Mouse (Mus musculus): ENCODE data around the gene Myh6. TPM values are rescaled to one million over a fixed set of nuclear protein-coding genes. Genes with fewer than 3 reads are reported as not detected.

Myh6 gene
- polyA plus RNA-seq, 1 experiment from 2014 or later, result 0.69 TPM

GRCm38 (mm10) chr14:54941024-54941978 is 25.4 kb downstream of the Myh6 start:
- H3K9me3 ChIP-seq (replicated peaks), result no peaks in the 10 kb centered on the region
- no peak for ATAC-seq (ENCODE audit: insufficient read depth)
- peaks cover 8% of the 10 kb centered on the region; the same call in 1 of the 2 replicates for H3K27me3 ChIP-seq
- no peaks in the 10 kb centered on the region for H3K36me3 ChIP-seq (replicated peaks)
- no peak overlapping the region for H3K27ac ChIP-seq (replicated peaks)
- no peak overlapping the region for H3K4me3 ChIP-seq (replicated peaks)
- H3K4me1 ChIP-seq (replicated peaks), result no peaks in the 10 kb centered on the region
- no peak overlapping the region for H3K9ac ChIP-seq
- no peak overlapping the region for H3K4me2 ChIP-seq
- WGBS (ENCODE audit: insufficient replicate concordance), result 43% methylated on average over 13 of the region's 13 CpGs

- peaks cover 8% of the 10 kb centered on the region; the same call in 1 of the 2 replicates for H3K27me3 ChIP-seq
- H3K9me3 ChIP-seq (replicated peaks), result no peaks in the 10 kb centered on the region
- 48% methylated on average over 3 of the region's 3 CpGs for WGBS (ENCODE audit: insufficient replicate concordance)
- H3K27ac ChIP-seq (replicated peaks), result no peak overlapping the region
- no peak overlapping the region for H3K4me3 ChIP-seq (replicated peaks)
- ATAC-seq (ENCODE audit: insufficient read depth), result no peak
- no peak overlapping the region for H3K4me2 ChIP-seq
- H3K9ac ChIP-seq, result no peak overlapping the region
- no peaks in the 10 kb centered on the region for H3K4me1 ChIP-seq (replicated peaks)
- H3K36me3 ChIP-seq (replicated peaks), result no peaks in the 10 kb centered on the region
Observed at GRCm38 (mm10) chr14:54940176-54940530, 26.6 kb downstream of the Myh6 start.

GRCm38 (mm10) chr14:54939434-54940175 is 27.1 kb downstream of the Myh6 start:
- ATAC-seq (ENCODE audit: insufficient read depth), result no peak
- Histone ChIP-seq H3K27ac (replicated peaks) (no peak overlapping the region), H3K27me3 (peaks cover 8% of the 10 kb centered on the region; the same call in 1 of the 2 replicates), H3K4me2 (no peak overlapping the region), H3K9ac (no peak overlapping the region), H3K4me3 (replicated peaks) (no peak overlapping the region), H3K4me1 (replicated peaks) (no peaks in the 10 kb centered on the region), H3K9me3 (replicated peaks) (no peaks in the 10 kb centered on the region), H3K36me3 (replicated peaks) (no peaks in the 10 kb centered on the region)
- 35% methylated on average over 12 of the region's 12 CpGs for WGBS (ENCODE audit: insufficient replicate concordance)

GRCm38 (mm10) chr14:54938431-54939219 is 28.1 kb downstream of the Myh6 start:
- WGBS (ENCODE audit: insufficient replicate concordance), result 63% methylated on average over 15 of the region's 15 CpGs
- Histone ChIP-seq H3K4me1 (replicated peaks) (no peaks in the 10 kb centered on the region), H3K9ac (no peak overlapping the region), H3K4me2 (no peak overlapping the region), H3K4me3 (replicated peaks) (no peak overlapping the region), H3K27ac (replicated peaks) (no peak overlapping the region), H3K36me3 (replicated peaks) (no peaks in the 10 kb centered on the region), H3K9me3 (replicated peaks) (no peaks in the 10 kb centered on the region), H3K27me3 (peaks cover 8% of the 10 kb centered on the region; the same call in 1 of the 2 replicates)
- ATAC-seq (ENCODE audit: insufficient read depth), result no peak

- no peaks in the 10 kb centered on the region for H3K4me1 ChIP-seq (replicated peaks)
- no peak overlapping the region for H3K4me2 ChIP-seq
- ATAC-seq (ENCODE audit: insufficient read depth), result no peak
- no peak overlapping the region for H3K4me3 ChIP-seq (replicated peaks)
- no peaks in the 10 kb centered on the region for H3K36me3 ChIP-seq (replicated peaks)
- no peak overlapping the region for H3K9ac ChIP-seq
- H3K9me3 ChIP-seq (replicated peaks), result no peaks in the 10 kb centered on the region
- H3K27me3 ChIP-seq, result peaks cover 8% of the 10 kb centered on the region; the same call in 1 of the 2 replicates
- WGBS (ENCODE audit: insufficient replicate concordance), result 69% methylated on average over 16 of the region's 16 CpGs
- no peak overlapping the region for H3K27ac ChIP-seq (replicated peaks)
Observed at GRCm38 (mm10) chr14:54937361-54938182, 29.2 kb downstream of the Myh6 start.

GRCm38 (mm10) chr14:54936831-54937160 is 29.9 kb downstream of the Myh6 start:
- Histone ChIP-seq H3K9me3 (replicated peaks) (no peaks in the 10 kb centered on the region), H3K27ac (replicated peaks) (no peak overlapping the region), H3K4me1 (replicated peaks) (no peaks in the 10 kb centered on the region), H3K4me3 (replicated peaks) (no peak overlapping the region), H3K27me3 (peaks cover 8% of the 10 kb centered on the region; the same call in 1 of the 2 replicates), H3K9ac (no peak overlapping the region), H3K4me2 (no peak overlapping the region), H3K36me3 (replicated peaks) (no peaks in the 10 kb centered on the region)
- WGBS (ENCODE audit: insufficient replicate concordance), result 27% methylated on average over 6 of the region's 6 CpGs
- no peak for ATAC-seq (ENCODE audit: insufficient read depth)

GRCm38 (mm10) chr14:54935904-54936830 is 30.6 kb downstream of the Myh6 start, which contains the start of gene Cmtm5:
Cmtm5 (plus strand) TSS chr14:54936261.
- no peak within 1 kb of the TSS for H3K9ac ChIP-seq
- H3K27ac ChIP-seq (replicated peaks), result no peak within 1 kb of the TSS
- no peak for ATAC-seq (ENCODE audit: insufficient read depth)
- H3K4me1 ChIP-seq (replicated peaks), result no peaks in the 10 kb centered on the region
- peaks cover 3% of the 10 kb centered on the region; the same call in 1 of the 2 replicates for H3K27me3 ChIP-seq
- H3K4me3 ChIP-seq (replicated peaks), result no peak within 1 kb of the TSS
- no peaks in the 10 kb centered on the region for H3K36me3 ChIP-seq (replicated peaks)
- no peak within 1 kb of the TSS for H3K4me2 ChIP-seq
- no peaks in the 10 kb centered on the region for H3K9me3 ChIP-seq (replicated peaks)
- WGBS (ENCODE audit: insufficient replicate concordance), result 31% methylated on average over 8 of the region's 8 CpGs

GRCm38 (mm10) chr14:54932645-54933150 is 34.0 kb downstream of the Myh6 start, which contains the start of gene Il25:
Il25 (plus strand) TSS chr14:54932695.
- Histone ChIP-seq H3K27ac (replicated peaks) (no peak within 1 kb of the TSS), H3K9me3 (replicated peaks) (no peaks in the 10 kb centered on the region), H3K36me3 (replicated peaks) (no peaks in the 10 kb centered on the region), H3K4me2 (no peak within 1 kb of the TSS), H3K4me3 (replicated peaks) (no peak within 1 kb of the TSS), H3K4me1 (replicated peaks) (no peaks in the 10 kb centered on the region), H3K27me3 (peaks cover 30% of the 10 kb centered on the region), H3K9ac (no peak within 1 kb of the TSS)
- WGBS (ENCODE audit: insufficient replicate concordance), result 55% methylated on average over 6 of the region's 6 CpGs
- no peak for ATAC-seq (ENCODE audit: insufficient read depth)

GRCm38 (mm10) chr14:54930431-54930830 is 36.3 kb downstream of the Myh6 start:
- no peak for ATAC-seq (ENCODE audit: insufficient read depth)
- Histone ChIP-seq H3K27ac (replicated peaks) (no peak overlapping the region), H3K4me2 (no peak overlapping the region), H3K36me3 (replicated peaks) (no peaks in the 10 kb centered on the region), H3K4me1 (replicated peaks) (peaks cover 7% of the 10 kb centered on the region), H3K9me3 (replicated peaks) (no peaks in the 10 kb centered on the region), H3K4me3 (replicated peaks) (no peak overlapping the region), H3K27me3 (peaks cover 53% of the 10 kb centered on the region), H3K9ac (no peak overlapping the region)
- 23% methylated on average over 2 of the region's 2 CpGs for WGBS (ENCODE audit: insufficient replicate concordance)
